Mouse (Mus musculus): ENCODE data around the gene Lrrk1. TPM values are rescaled to one million over a fixed set of nuclear protein-coding genes. Genes with fewer than 3 reads are reported as not detected.

The Lrrk1 gene
- total and polyA plus RNA-seq, 3 experiments: 5.0 to 16.9 (median 13.6) TPM

GRCm38 (mm10) chr7:66224541-66224940 lies 163.6 kb downstream of the Lrrk1 start:
- Histone ChIP-seq H3K9ac (ENCODE audit: insufficient read depth, low read depth) (no peak overlapping the region), H3K79me2 (replicated peaks; ENCODE audit: control insufficient read depth, extremely low read depth, insufficient read depth, poor library complexity, severe bottlenecking) (no peaks in the 10 kb centered on the region), H3K27me3 (replicated peaks) (no peaks in the 10 kb centered on the region), H3K4me1 (ENCODE audit: control insufficient read depth in 1 of 2, insufficient read depth in 2 of 2) (peaks cover 4 to 36% of the 10 kb centered on the region in 2 experiments; a peak in 3 of 4 replicates), H3K36me3 (replicated peaks in 1 of 2; ENCODE audit: control insufficient read depth in 1 of 2, insufficient read depth in 1 of 2, low read length in 1 of 2) (no peaks in the 10 kb centered on the region), H3K9me3 (replicated peaks; ENCODE audit: low read length) (no peaks in the 10 kb centered on the region), H3K4me3 (replicated peaks in 1 of 3; ENCODE audit: low read depth in 2 of 3, low read length in 2 of 3, poor library complexity in 1 of 3) (no peak overlapping the region), H3K27ac (ENCODE audit: insufficient read depth, low read depth) (no peak overlapping the region), H3K4me2 (ENCODE audit: insufficient read depth, low read depth, poor library complexity, severe bottlenecking) (no peak overlapping the region)
- in situ Hi-C loops (cut with MboI; ENCODE audit: low pct_ligation_motif_present, low pct_unique_long_range_greater_than_20kb, low sequenced_read_pairs): no loop called here
- dilution Hi-C loops (cut with MboI; ENCODE audit: extremely low pct_ligation_motif_present, extremely low pct_unique_long_range_greater_than_20kb, low sequenced_read_pairs): no loop called here
- no peak for DNase-seq (ENCODE audit: extremely low read depth)
- TF ChIP-seq CHD2 (IDR thresholded peaks at IDR 0.05; ENCODE audit: low read length) (no peak), USF1 (IDR thresholded peaks at IDR 0.05; ENCODE audit: low read depth, low read length) (no peak), MAFK (IDR thresholded peaks at IDR 0.05; ENCODE audit: insufficient replicate concordance, low read length) (no peak), KAT2A (IDR thresholded peaks at IDR 0.05; ENCODE audit: insufficient replicate concordance, low read length) (no peak)

- Histone ChIP-seq H3K27ac (ENCODE audit: insufficient read depth, low read depth) (no peak overlapping the region), H3K9me3 (replicated peaks; ENCODE audit: low read length) (no peaks in the 10 kb centered on the region), H3K36me3 (replicated peaks in 1 of 2; ENCODE audit: control insufficient read depth in 1 of 2, insufficient read depth in 1 of 2, low read length in 1 of 2) (no peaks in the 10 kb centered on the region), H3K4me2 (ENCODE audit: insufficient read depth, low read depth, poor library complexity, severe bottlenecking) (no peak overlapping the region), H3K79me2 (replicated peaks; ENCODE audit: control insufficient read depth, extremely low read depth, insufficient read depth, poor library complexity, severe bottlenecking) (no peaks in the 10 kb centered on the region), H3K27me3 (replicated peaks) (no peaks in the 10 kb centered on the region), H3K4me1 (ENCODE audit: control insufficient read depth in 1 of 2, insufficient read depth in 2 of 2) (peaks cover 12 to 44% of the 10 kb centered on the region in 2 experiments), H3K4me3 (replicated peaks in 1 of 3; ENCODE audit: low read depth in 2 of 3, low read length in 2 of 3, poor library complexity in 1 of 3) (no peak overlapping the region), H3K9ac (ENCODE audit: insufficient read depth, low read depth) (no peak overlapping the region)
- dilution Hi-C loops (cut with MboI; ENCODE audit: extremely low pct_ligation_motif_present, extremely low pct_unique_long_range_greater_than_20kb, low sequenced_read_pairs) (no loop called here), in situ Hi-C loops (cut with MboI; ENCODE audit: low pct_ligation_motif_present, low pct_unique_long_range_greater_than_20kb, low sequenced_read_pairs) (no loop called here)
- TF ChIP-seq CTCF (conservative IDR thresholded peaks at IDR 0.05 in 1 of 2, IDR thresholded peaks at IDR 0.05 in 1 of 2; ENCODE audit: low read depth in 2 of 2, low read length in 2 of 2) (no peak), TCF12 (IDR thresholded peaks at IDR 0.05; ENCODE audit: low read depth, low read length) (no peak), GABPA (IDR thresholded peaks at IDR 0.05; ENCODE audit: insufficient replicate concordance, low read depth, low read length) (no peak), ELF1 (IDR thresholded peaks at IDR 0.05; ENCODE audit: low read depth, low read length) (no peak), HCFC1 (IDR thresholded peaks at IDR 0.05; ENCODE audit: low read depth, low read length) (no peak), ZC3H11A (IDR thresholded peaks at IDR 0.05; ENCODE audit: low read depth, low read length) (no peak), POLR2AphosphoS2 (IDR thresholded peaks at IDR 0.05; ENCODE audit: low read depth, low read length) (no peak), NELFE (IDR thresholded peaks at IDR 0.05; ENCODE audit: low read depth, low read length) (no peak), POLR2A (IDR thresholded peaks at IDR 0.05; ENCODE audit: low read depth, low read length) (no peak), JUND (conservative IDR thresholded peaks at IDR 0.05; ENCODE audit: low read depth, low read length) (no peak), PAX5 (IDR thresholded peaks at IDR 0.05; ENCODE audit: low read length) (no peak), CHD1 (IDR thresholded peaks at IDR 0.05; ENCODE audit: low read depth, low read length) (no peak), USF1 (IDR thresholded peaks at IDR 0.05; ENCODE audit: low read depth, low read length) (no peak), JUN (IDR thresholded peaks at IDR 0.05; ENCODE audit: insufficient read depth, low read depth, low read length) (no peak)
- DNase-seq (ENCODE audit: extremely low read depth): no peak
Measured at GRCm38 (mm10) chr7:66223731-66224130, 164.4 kb downstream of the Lrrk1 start.

Measured in CH12.LX (cell line).